Comparison of ENCODE assay signal across 17 mouse cellular contexts in genomic region chr2:76286288-76286740, GRCm38 (mm10). TPM values are rescaled to one million over a fixed set of nuclear protein-coding genes. Genes with fewer than 3 reads are reported as not detected.
DNase-seq lines count a peak whose midpoint lies in the region; ATAC-seq and TF ChIP-seq lines count a peak whose summit lies in the region.
"Had no signal": no experiment of that assay in that cellular context is flagged by ENCODE, and none has a peak within 500 bp of the region (broad histone marks: within the 10 kb centered on the region; RNA-seq: fewer than 3 reads in every experiment).

No protein-coding gene starts in this region.

- TF ChIP-seq CTCF in forebrain, postnatal 0 days (IDR thresholded peaks at IDR 0.05; ENCODE audit: low read depth) = no peak

- no peak overlapping the region for H3K9ac ChIP-seq in midbrain, embryonic 14.5 days (replicated peaks; ENCODE audit: low read length)
- no peak overlapping the region for H3K9ac ChIP-seq in midbrain, embryonic 15.5 days
- no peak overlapping the region for H3K9ac ChIP-seq in forebrain, postnatal 0 days
- H3K9ac ChIP-seq: hindbrain, embryonic 13.5 days; limb, embryonic 12.5 days; stomach, embryonic 15.5 days had no signal

- H3K4me3 ChIP-seq in heart, embryonic 10.5 days = no peak overlapping the region
- no peak overlapping the region for H3K4me3 ChIP-seq in midbrain, embryonic 14.5 days (replicated peaks; ENCODE audit: low read depth, low read length)
- no peak overlapping the region for H3K4me3 ChIP-seq in midbrain, embryonic 15.5 days
- no peak overlapping the region for H3K4me3 ChIP-seq in forebrain, postnatal 0 days (ENCODE audit: low read depth, low read length)
- H3K4me3 ChIP-seq: erythroblast, embryonic 14.5 days; hindbrain, embryonic 13.5 days; limb, embryonic 12.5 days; midbrain, embryonic 10.5 days; stomach, embryonic 15.5 days had no signal

- no peak overlapping the region for H3K27ac ChIP-seq in heart, embryonic 10.5 days
- H3K27ac ChIP-seq in midbrain, embryonic 14.5 days (replicated peaks; ENCODE audit: low read depth, low read length) = no peak overlapping the region
- no peak overlapping the region for H3K27ac ChIP-seq in midbrain, embryonic 15.5 days
- no peak overlapping the region for H3K27ac ChIP-seq in forebrain, postnatal 0 days (ENCODE audit: low read depth, low read length)
- H3K27ac ChIP-seq: hindbrain, embryonic 13.5 days; limb, embryonic 12.5 days; midbrain, embryonic 10.5 days; stomach, embryonic 15.5 days had no signal

- no peaks in the 10 kb centered on the region for H3K9me3 ChIP-seq in heart, embryonic 10.5 days
- H3K9me3 ChIP-seq in midbrain, embryonic 14.5 days (ENCODE audit: control insufficient read depth, low read length) = no peaks in the 10 kb centered on the region
- no peaks in the 10 kb centered on the region for H3K9me3 ChIP-seq in midbrain, embryonic 15.5 days
- no peaks in the 10 kb centered on the region for H3K9me3 ChIP-seq in forebrain, postnatal 0 days (ENCODE audit: low read length)
- H3K9me3 ChIP-seq: hindbrain, embryonic 13.5 days; limb, embryonic 12.5 days; midbrain, embryonic 10.5 days; stomach, embryonic 15.5 days had no signal

- no peaks in the 10 kb centered on the region for H3K4me1 ChIP-seq in heart, embryonic 10.5 days
- no peaks in the 10 kb centered on the region for H3K4me1 ChIP-seq in midbrain, embryonic 14.5 days (ENCODE audit: control insufficient read depth, insufficient read depth, low read length)
- H3K4me1 ChIP-seq in midbrain, embryonic 15.5 days = no peaks in the 10 kb centered on the region
- peaks cover 8% of the 10 kb centered on the region for H3K4me1 ChIP-seq in forebrain, postnatal 0 days (ENCODE audit: insufficient read depth)
- H3K4me1 ChIP-seq: hindbrain, embryonic 13.5 days; limb, embryonic 12.5 days; midbrain, embryonic 10.5 days; stomach, embryonic 15.5 days had no signal

- H3K36me3 ChIP-seq in heart, embryonic 10.5 days = no peaks in the 10 kb centered on the region
- no peaks in the 10 kb centered on the region for H3K36me3 ChIP-seq in midbrain, embryonic 14.5 days (ENCODE audit: control insufficient read depth, insufficient read depth, low read length)
- no peaks in the 10 kb centered on the region for H3K36me3 ChIP-seq in midbrain, embryonic 15.5 days (replicated peaks)
- no peaks in the 10 kb centered on the region for H3K36me3 ChIP-seq in forebrain, postnatal 0 days (ENCODE audit: insufficient read depth)
- H3K36me3 ChIP-seq: hindbrain, embryonic 13.5 days; limb, embryonic 12.5 days; midbrain, embryonic 10.5 days; stomach, embryonic 15.5 days had no signal

- H3K27me3 ChIP-seq in heart, embryonic 10.5 days (ENCODE audit: insufficient read depth, poor library complexity, severe bottlenecking) = no peaks in the 10 kb centered on the region
- H3K27me3 ChIP-seq in midbrain, embryonic 14.5 days (ENCODE audit: control insufficient read depth, insufficient read depth, low read length) = no peaks in the 10 kb centered on the region
- no peaks in the 10 kb centered on the region for H3K27me3 ChIP-seq in midbrain, embryonic 15.5 days (replicated peaks)
- no peaks in the 10 kb centered on the region for H3K27me3 ChIP-seq in forebrain, postnatal 0 days (ENCODE audit: insufficient read depth, low read length)
- H3K27me3 ChIP-seq: hindbrain, embryonic 13.5 days; limb, embryonic 12.5 days; stomach, embryonic 15.5 days had no signal

- no peak overlapping the region for H3K4me2 ChIP-seq in midbrain, embryonic 14.5 days (ENCODE audit: low read length)
- no peak overlapping the region for H3K4me2 ChIP-seq in midbrain, embryonic 15.5 days
- H3K4me2 ChIP-seq in forebrain, postnatal 0 days (ENCODE audit: low read depth) = no peak overlapping the region
- H3K4me2 ChIP-seq: hindbrain, embryonic 13.5 days; limb, embryonic 12.5 days; stomach, embryonic 15.5 days had no signal

- WGBS in heart, embryonic 10.5 days = 60% methylated on average over 4 of the region's 4 CpGs
- 77% methylated on average over 4 of the region's 4 CpGs for WGBS in midbrain, embryonic 14.5 days
- 63% methylated on average over 4 of the region's 4 CpGs for WGBS in midbrain, embryonic 15.5 days
- WGBS in forebrain, postnatal 0 days = 29% methylated on average over 4 of the region's 4 CpGs

- DNase-seq in heart, adult 11 months = peak; percentile 89
- no peak for DNase-seq in heart, embryonic 10.5 days (ENCODE audit: low spot score)
- DNase-seq in midbrain, embryonic 14.5 days = peak; percentile 23
- DNase-seq in forebrain, postnatal 0 days = peak; percentile 43
- peak; percentile 59 for DNase-seq in skeletal muscle tissue, adult 2 months (ENCODE audit: low read depth, low spot score)
- no peak for DNase-seq in spleen, postnatal 10 days (ENCODE audit: low spot score in 2 of 2)
- DNase-seq: cerebellum, adult 11 months; kidney, adult 11 months; kidney, postnatal 4 days; thymus, postnatal 25 days had no signal

- ATAC-seq in midbrain, embryonic 14.5 days (ENCODE audit: low FRiP score, low TSS enrichment) = no peak
- no peak for ATAC-seq in midbrain, embryonic 15.5 days (replicated peaks)
- ATAC-seq in forebrain, postnatal 0 days = peak; percentile 42
- ATAC-seq: lung, postnatal 0 days had no signal

RNA-seq across cellular contexts. Expression of gene Pde11a, which starts 52.3 kb away (rescaled TPM):
- 0.10 and 0.62 TPM in 2 replicates for polyA plus RNA-seq in heart, embryonic 10.5 days (2016; fragmentation: Nextera tagmentation; extraction: Ambion mirVana)
- 0.36 and 0.63 TPM in 2 replicates for polyA plus RNA-seq in midbrain, embryonic 14.5 days (2014; fragmentation: Nextera tagmentation; extraction: Ambion mirVana)
- polyA plus RNA-seq in midbrain, embryonic 15.5 days (2015; fragmentation: Nextera tagmentation; extraction: Ambion mirVana) = 0.52 and 0.96 TPM in 2 replicates
- total RNA-seq in forebrain, postnatal 0 days (2014; rRNA removed) = 0.86 and 1.2 TPM in 2 replicates
- 0.43 and 1.0 TPM in 2 replicates for polyA plus RNA-seq in forebrain, postnatal 0 days (2015; fragmentation: Nextera tagmentation; extraction: Ambion mirVana)
- polyA plus RNA-seq: erythroblast, embryonic 14.5 days had no signal

Comparison
In these comparisons a context has a peak if more than half of its experiments do, and no peak if none do; other contexts are left out.
1. DNase-seq: peak in heart, adult 11 months (single experiment), midbrain, embryonic 14.5 days (single experiment), forebrain, postnatal 0 days (single experiment) and skeletal muscle tissue, adult 2 months (single experiment); none in heart, embryonic 10.5 days (single experiment) and spleen, postnatal 10 days (0 of 2).